Mouse (Mus musculus): ENCODE measurements around the gene Ccdc43. TPM values are rescaled to one million over a fixed set of nuclear protein-coding genes. Genes with fewer than 3 reads are reported as not detected.

Gene Ccdc43
- total RNA-seq, 4 experiments from 2014 or later, result 23.9 to 37.7 (median 26.3) TPM

DNA sequence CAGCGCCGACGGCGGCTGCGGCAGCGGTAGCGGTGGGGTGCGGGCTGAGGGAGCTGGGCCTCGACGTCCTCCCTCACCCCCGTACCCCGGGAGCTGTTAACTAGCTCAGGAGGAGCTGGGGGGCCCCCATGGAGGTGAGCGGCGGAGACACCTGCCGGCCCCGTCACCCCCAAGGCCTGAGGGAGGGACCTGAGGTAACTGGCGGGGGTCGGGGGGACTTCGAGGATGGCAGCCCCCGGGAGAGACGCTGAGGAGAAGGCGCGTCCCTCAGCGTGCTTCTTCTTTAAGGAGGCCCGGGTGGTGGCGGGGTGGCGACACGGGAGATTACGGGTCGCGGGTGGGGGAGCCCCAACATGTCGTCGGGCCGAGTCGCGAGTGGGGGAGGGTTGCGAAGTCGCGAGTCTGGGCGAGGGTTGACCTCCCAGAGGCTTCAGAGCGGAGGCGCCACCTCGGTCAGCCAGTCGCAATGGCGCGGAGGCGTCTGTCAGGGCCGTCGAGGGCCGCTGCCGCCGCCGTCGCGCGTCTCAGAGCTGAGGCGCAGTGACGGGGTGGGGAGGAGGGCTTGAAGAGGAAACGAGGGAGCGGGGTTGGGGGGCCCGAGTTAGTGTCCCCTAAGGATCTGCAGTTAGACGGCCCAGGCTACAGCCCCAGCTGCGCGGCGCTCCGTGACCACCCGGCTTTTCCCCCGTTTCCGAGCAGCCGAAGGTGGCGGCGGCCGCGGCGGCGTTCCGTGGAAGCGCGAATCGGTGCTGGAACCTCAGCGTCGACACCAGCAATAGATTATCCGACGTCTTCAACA is 31.7 kb downstream of the Ccdc43 start:
- DNase-seq (ENCODE audit: low spot score in 2 of 2), result no peak

DNA sequence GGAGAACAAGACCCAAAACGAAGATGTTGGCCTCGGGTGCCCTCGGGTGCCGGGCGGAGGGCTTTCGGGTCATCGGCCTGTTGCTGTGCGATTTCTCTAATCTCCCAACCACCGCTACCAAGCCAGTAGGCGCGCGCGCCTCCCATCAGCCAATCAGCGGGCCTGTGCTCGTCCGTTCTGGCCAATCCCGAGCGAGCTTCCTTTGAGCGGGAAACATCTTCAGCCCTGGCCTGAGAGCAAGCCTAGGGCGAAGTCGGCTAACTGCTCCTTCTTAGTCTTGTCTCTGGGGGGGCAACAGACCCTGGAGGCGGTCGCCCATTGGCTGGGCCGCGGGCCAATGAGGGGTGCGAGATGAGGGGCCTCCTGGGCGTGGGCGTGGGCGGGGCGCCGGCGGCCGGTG is 32.4 kb downstream of the Ccdc43 start:
- DNase-seq (ENCODE audit: low spot score in 2 of 2), result no peak

DNA sequence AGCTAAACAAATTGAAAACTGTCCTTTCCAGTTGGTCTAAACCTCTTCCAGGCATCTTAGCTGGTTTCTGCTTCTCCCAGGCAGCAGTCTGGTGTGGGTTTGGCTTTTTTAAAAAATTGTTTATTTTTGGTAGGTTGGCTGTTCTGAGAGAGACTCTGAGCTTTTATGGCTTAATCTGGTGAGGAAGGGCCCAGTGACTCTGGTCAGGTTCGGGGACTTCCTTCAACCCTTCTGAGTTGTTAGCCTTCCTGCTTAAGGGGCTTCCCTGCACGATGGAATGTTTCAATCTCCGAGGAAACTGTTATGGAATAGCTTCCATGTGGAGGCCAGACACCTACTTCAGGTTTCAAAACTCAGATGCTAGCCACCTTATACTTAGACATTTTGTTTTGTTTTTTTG is 34.2 kb downstream of the Ccdc43 start, which contains the start of gene Meioc:
Gene Meioc, plus strand, starts transcription at position 301 of the 400 bp plus-strand sequence.
- no peak for DNase-seq (ENCODE audit: low spot score in 2 of 2)

DNA sequence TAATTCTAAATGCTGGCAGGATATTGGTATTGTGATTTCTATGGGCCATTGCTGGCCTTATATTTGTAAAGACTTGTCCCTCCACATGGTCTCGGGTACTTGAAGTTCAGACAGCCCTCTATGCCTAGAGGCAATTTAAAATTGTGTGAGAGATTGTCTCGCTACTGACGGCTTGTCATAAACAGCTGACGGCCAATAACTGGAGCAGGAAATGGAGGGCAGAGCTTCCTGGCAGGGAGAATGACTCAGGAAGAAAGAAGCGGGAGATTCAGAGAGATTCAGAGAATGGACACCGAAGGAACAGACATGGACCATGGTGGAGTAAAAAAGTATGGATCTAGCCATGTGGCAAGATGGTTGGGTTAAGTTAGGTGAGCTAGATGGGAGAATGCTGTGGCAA is 40.7 kb downstream of the Ccdc43 start:
- DNase-seq (ENCODE audit: low spot score in 2 of 2), result no peak

DNA sequence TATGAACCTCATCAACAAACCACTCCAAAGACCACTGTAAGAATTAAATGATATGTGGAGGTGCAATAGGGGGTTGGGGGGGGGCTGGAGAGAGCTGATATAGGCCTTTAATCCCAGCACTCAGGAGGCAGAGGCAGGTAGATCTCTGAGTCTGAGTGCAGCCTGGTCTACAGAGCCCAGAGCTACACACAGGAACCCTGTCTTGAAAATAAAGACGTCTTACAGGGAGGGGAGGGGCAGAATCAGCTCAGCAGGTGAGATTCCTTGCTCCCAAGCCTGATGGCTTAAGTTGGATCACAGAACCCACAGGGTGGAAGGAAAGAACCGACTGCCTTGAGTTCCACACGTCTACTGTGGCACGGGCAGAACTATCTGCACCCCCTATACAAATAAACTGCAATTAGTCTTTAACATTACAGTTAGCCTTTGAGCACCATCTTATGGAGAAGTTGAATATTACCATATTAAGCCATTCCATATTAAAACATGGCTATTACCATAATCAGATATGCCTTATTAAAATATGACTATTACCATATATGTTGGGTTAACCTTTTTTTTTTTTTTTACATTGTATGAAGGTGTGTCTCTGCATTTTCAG is 41.2 kb downstream of the Ccdc43 start:
- DNase-seq (ENCODE audit: low spot score in 2 of 2), result no peak

DNA sequence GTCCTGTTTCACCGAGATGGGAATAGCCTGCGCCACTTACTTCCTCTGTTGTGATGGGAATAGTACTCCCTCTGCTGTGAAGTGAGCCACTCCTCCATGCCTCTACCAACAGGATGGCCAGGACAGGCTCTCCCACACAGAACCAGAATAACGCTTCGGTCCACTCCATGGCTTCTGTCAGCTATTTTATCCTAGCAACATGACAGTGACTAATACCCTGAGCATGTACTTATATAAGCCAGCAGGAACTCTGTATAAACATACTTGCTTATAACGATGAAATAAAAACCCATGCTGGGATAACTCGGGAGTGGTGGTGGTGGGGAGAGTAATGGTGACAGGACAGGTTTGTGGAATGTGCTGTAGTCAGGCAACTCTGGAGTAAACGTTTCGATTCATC is 41.7 kb downstream of the Ccdc43 start:
- DNase-seq (ENCODE audit: low spot score in 2 of 2), result peak in 1 of 2 experiments; percentile 32

DNA sequence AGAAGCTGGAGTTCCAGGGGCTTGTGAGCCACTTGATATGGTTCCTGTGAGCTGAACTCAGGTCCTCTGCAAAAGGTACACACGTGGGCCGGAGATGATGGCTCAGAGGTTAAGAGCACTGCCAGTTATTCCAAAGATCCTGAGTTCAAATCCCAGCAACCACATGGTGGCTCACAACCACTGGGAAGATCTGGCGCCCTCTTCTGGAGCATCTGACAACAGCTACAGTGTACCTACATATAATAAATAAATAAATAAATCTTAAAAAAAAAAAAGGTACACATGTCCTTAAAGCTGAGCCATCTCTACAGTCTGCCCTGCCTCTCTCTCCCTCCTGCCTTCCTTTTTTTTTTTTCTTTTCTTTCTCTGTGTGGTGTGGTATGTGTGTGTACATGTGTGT is 44.7 kb downstream of the Ccdc43 start:
- no peak for DNase-seq (ENCODE audit: low spot score in 2 of 2)

DNA sequence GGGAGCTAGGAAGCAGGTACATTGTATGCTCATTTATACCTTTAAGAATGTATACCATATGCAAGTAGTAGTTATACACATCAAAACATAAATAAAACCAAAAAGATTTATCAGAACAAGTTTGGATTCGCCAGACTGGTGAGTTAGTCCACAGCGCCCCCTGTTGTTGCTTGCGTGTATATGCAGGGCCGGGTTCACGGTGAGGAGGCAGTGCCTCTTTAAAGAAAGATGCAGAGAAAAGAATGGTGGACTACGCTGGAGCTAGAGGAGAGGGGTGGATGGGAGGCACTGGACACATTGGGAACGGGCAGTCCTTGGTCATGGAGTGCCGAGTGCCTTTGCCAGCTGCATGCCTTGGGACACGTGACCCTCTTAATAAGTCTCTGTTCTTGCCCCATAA is 46.2 kb downstream of the Ccdc43 start:
- peak in 1 of 2 experiments; percentile 50 for DNase-seq (ENCODE audit: low spot score in 2 of 2)

DNA sequence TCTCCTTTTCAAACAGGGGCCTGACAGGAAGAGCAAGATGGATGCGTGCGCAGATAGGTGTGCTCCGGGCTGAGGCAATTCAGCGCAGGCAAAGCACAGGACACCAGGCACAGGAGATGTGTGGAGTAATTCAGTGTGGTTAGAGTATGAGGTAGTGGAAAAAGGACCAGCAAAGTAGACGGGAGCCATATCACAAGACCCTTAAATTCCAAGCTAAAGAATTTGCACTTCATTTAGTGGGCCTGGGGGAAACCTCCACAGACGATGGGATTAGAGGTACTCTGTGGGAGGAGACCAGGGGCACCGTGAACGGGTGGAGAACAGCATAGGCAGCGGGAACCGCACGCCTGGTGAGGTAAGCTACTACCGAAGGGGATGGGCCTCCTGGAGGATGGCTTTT is 49.7 kb downstream of the Ccdc43 start:
- DNase-seq (ENCODE audit: low spot score in 2 of 2), result no peak

DNA sequence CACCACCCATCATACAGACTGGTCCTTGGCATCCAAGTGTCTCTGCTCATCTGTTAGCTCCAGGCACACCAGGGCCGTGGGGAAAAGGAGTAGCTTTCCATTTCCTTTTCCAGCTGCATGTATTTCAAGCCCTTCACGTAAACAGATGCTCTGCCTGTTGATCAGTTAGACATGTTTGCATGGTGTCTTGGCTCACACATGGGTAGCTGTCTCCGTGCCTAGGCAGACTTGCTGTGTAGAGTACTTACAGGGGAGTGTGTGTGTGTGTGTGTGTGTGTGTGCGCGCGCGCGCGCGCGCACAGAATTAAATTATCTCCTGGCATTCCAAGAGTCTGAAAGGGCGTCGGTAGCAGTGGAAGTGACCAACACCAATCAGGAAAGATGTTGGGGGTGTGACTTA is 51.4 kb downstream of the Ccdc43 start:
- DNase-seq (ENCODE audit: low spot score in 2 of 2), result no peak

DNA sequence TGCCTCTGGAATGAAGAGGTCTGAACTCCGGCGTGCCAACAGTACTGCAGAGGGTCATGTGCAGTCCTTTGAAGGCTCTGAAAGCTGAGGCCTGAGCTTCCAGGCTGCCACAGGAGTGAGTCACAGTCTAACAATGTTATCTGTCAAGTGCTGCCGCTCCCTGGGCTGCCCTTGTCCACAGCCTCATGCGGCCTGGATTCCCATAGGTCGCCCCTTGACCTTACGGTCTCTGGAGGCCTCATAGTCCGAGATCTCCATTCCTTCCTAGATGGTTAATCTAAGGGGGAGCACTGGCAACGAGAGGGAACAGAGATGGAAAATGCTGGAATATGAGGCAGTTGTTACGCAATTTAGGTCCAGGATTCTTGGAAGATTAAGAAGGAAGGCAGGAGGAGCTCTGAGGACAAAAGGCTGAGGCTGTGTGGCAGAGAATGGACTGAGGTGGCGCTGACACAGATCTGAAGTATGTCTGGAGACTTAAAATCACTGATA is 53.6 kb downstream of the Ccdc43 start:
- no peak for DNase-seq (ENCODE audit: low spot score in 2 of 2)

DNA sequence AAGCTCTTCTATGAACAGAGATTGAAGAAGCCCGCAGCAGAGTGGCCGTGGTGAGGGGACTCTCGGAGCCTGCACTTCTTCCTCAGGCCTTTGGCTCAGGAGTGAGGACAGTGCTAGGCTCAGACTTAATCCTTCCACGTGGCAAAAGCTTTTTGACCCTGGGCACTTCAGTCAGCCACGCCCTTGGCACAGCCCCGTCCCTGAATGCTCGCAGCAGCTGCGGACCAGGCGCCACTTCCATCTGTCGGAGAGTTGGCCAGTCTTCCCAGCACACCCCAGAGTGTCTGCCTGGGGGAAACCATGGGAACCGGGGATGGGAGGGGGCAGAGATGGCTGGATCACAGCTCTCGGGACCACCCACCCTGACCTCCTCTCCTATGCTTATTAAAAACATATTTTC is 60.7 kb downstream of the Ccdc43 start:
- no peak for DNase-seq (ENCODE audit: low spot score in 2 of 2)

Small RNA genes lying within 50 kb of the gene (microRNA-seq; reads per million reads assigned to microRNA genes)
- 0 reads per million in 2 experiments for gene Gm22920

Other genes starting within 250 kb of the Ccdc43 start
- 1 to 10 TPM; 2.2 to 7.8 (median 3.2) TPM for gene Itga2b, start 227.7 kb downstream of the Ccdc43 start, total RNA-seq (2022)
- gene Gpatch8, start 141.4 kb downstream of the Ccdc43 start, total RNA-seq (2022), result 10 to 100 TPM; 53.4 to 64.9 (median 58.6) TPM
- gene Gm11627, start 118.3 kb downstream of the Ccdc43 start, total RNA-seq (2022), result 1 to 10 TPM; 2.7 to 5.8 (median 4.2) TPM
- gene Fzd2, start 93.4 kb downstream of the Ccdc43 start, total RNA-seq (2022), result 10 to 100 TPM in 1 of 4 experiments, 1 to 10 TPM in 3; 7.4 to 10.5 (median 9.6) TPM
- not detected for gene Meioc, start 34.1 kb downstream of the Ccdc43 start, total RNA-seq (2022)
- gene Adam11, start 63.7 kb upstream of the Ccdc43 start, total RNA-seq (2022), result 100 to 1,000 TPM; 117 to 126 (median 123) TPM
- 1 to 10 TPM; 3.9 to 5.5 (median 5.2) TPM for gene Gjc1, start 121.9 kb upstream of the Ccdc43 start, total RNA-seq (2022)
- 1 to 10 TPM; 5.7 to 6.8 (median 6.0) TPM for gene Higd1b, start 138.1 kb upstream of the Ccdc43 start, total RNA-seq (2022)
- gene Eftud2, start 183.2 kb upstream of the Ccdc43 start, total RNA-seq (2022), result 100 to 1,000 TPM; 114 to 136 (median 127) TPM
- gene Ccdc103, start 183.4 kb upstream of the Ccdc43 start, total RNA-seq (2022), result 1 to 10 TPM; 2.1 to 3.6 (median 2.2) TPM
- under 1 TPM in 3 of 4 experiments, not detected in 1; 0.23 to 0.70 (median 0.34) TPM for gene Fam187a, start 187.4 kb upstream of the Ccdc43 start, total RNA-seq (2022)
- gene Gfap, start 203.1 kb upstream of the Ccdc43 start, total RNA-seq (2022), result 100 to 1,000 TPM; 134 to 920 (median 381) TPM
- under 1 TPM in 1 of 4 experiments, not detected in 3; 0.17 TPM for gene Kif18b, start 227.3 kb upstream of the Ccdc43 start, total RNA-seq (2022)
- gene C1ql1, start 248.9 kb upstream of the Ccdc43 start, total RNA-seq (2022), result 10 to 100 TPM; 12.9 to 18.8 (median 15.5) TPM